Mouse (Mus musculus) retina, postnatal 7 days (tissue): ENCODE measurements around the gene Emp2.
A peak's percentile ranks its signal among the peaks of the same experiment; 100 is the strongest.
"Not testable (repeated sequence)": the region's sequence is repeated elsewhere in the genome, so short reads cannot be mapped to it uniquely, and the experiment has no call there.

Experiments
- DNase-seq: peaks from one replicate; pipeline ENCODE4 v3.0.0-alpha.2; 2012; ENCODE audit warnings: low read depth, low spot score

Gene Emp2

GRCm38 (mm10) chr16:10317197-10317544 is 3.4 kb upstream of the Emp2 start:
- DNase-seq, result no peak

- DNase-seq, result no peak
These were observed 2.9 kb upstream of the Emp2 start for GRCm38 (mm10) chr16:10316493-10317196.

GRCm38 (mm10) chr16:10313226-10313625 is 542 bp downstream of the Emp2 start:
- DNase-seq, result no peak

GRCm38 (mm10) chr16:10311989-10312388 is 1.8 kb downstream of the Emp2 start:
- no peak for DNase-seq

- no peak for DNase-seq
These were observed 2.7 kb downstream of the Emp2 start for GRCm38 (mm10) chr16:10311086-10311485.

- DNase-seq, result no peak
These were observed 3.3 kb downstream of the Emp2 start for GRCm38 (mm10) chr16:10310507-10310906.

GRCm38 (mm10) chr16:10307351-10307750 is 6.4 kb downstream of the Emp2 start:
- DNase-seq, result no peak

- DNase-seq, result no peak
These were observed 7.7 kb downstream of the Emp2 start for GRCm38 (mm10) chr16:10306101-10306500.

GRCm38 (mm10) chr16:10301337-10301736 is 12.4 kb downstream of the Emp2 start:
- no peak for DNase-seq

- DNase-seq, result no peak
These were observed 13.3 kb downstream of the Emp2 start for GRCm38 (mm10) chr16:10300231-10301186.

GRCm38 (mm10) chr16:10299637-10300036 is 14.1 kb downstream of the Emp2 start:
- no peak for DNase-seq

GRCm38 (mm10) chr16:10297696-10298644 is 15.8 kb downstream of the Emp2 start:
- DNase-seq, result no peak

GRCm38 (mm10) chr16:10288115-10288514 is 25.7 kb downstream of the Emp2 start:
- no peak for DNase-seq

- no peak for DNase-seq
These were observed 27.1 kb downstream of the Emp2 start for GRCm38 (mm10) chr16:10286513-10287268.

GRCm38 (mm10) chr16:10281890-10282289 is 31.9 kb downstream of the Emp2 start:
- no peak for DNase-seq

GRCm38 (mm10) chr16:10280286-10280951 is 33.3 kb downstream of the Emp2 start:
- peak; percentile 73 for DNase-seq

- DNase-seq, result not testable (repeated sequence)
These were observed 37.0 kb downstream of the Emp2 start for GRCm38 (mm10) chr16:10276778-10277177.

GRCm38 (mm10) chr16:10274465-10274864 is 39.3 kb downstream of the Emp2 start:
- DNase-seq, result no peak

GRCm38 (mm10) chr16:10272256-10272655 is 41.5 kb downstream of the Emp2 start:
- DNase-seq, result peak; percentile 45

- DNase-seq, result no peak
These were observed 59.8 kb downstream of the Emp2 start for GRCm38 (mm10) chr16:10253993-10254392.
